Mouse (Mus musculus): Measurements from ENCODE around the gene Adrb1.

DNA sequence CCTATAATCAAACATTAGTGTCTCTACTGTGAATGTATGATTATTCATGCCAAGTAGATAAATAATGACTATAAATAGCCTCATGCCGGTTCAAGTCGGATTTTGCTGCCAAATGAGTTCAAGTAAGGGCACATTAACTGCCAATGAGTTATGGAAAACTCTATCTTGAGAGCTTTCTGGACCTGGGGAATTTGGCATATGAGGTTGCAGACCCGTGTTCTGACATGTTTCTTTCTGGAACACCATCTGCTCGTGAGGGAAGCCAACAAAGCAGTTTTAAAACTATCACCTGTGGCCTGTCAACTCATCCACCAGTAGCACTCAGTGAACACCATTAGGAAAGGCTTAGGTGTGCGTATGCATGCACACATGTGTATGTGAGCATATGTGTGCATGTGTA is 14.3 kb downstream of the Adrb1 start:
- TF ChIP-seq CTCF (IDR thresholded peaks at IDR 0.05; ENCODE audit: insufficient read depth, low read length) (no peak), POLR2A (IDR thresholded peaks at IDR 0.05; ENCODE audit: borderline replicate concordance, extremely low read depth, low read depth, low read length) (no peak)

All from lung, adult 2 months (tissue).